Mouse (Mus musculus): ENCODE data around the gene C1qa. TPM values are rescaled to one million over a fixed set of nuclear protein-coding genes. Genes with fewer than 3 reads are reported as not detected.
A peak's percentile ranks its signal among the peaks of the same experiment; 100 is the strongest.

Gene C1qa
- total RNA-seq (2014; rRNA removed; ENCODE audit: low replicate concordance), result 40.9 and 50.6 TPM in 2 replicates
- 25.9 and 27.6 TPM in 2 replicates for polyA plus RNA-seq (2015; fragmentation: Nextera tagmentation; extraction: Ambion mirVana)

- H3K27me3 ChIP-seq (ENCODE audit: control insufficient read depth, insufficient read depth, low read length), result peaks cover 54% of the 10 kb centered on the region
- 66% methylated on average over 9 of the region's 9 CpGs for WGBS
- H3K4me2 ChIP-seq (ENCODE audit: low read depth, low read length), result no peak within 1 kb of the TSS
- H3K9ac ChIP-seq (replicated peaks; ENCODE audit: low read depth, low read length), result no peak within 1 kb of the TSS
- no peak within 1 kb of the TSS for H3K4me3 ChIP-seq (ENCODE audit: low read depth, low read length)
- H3K9me3 ChIP-seq (replicated peaks; ENCODE audit: control insufficient read depth, low read length), result no peaks in the 10 kb centered on the region
- H3K27ac ChIP-seq (ENCODE audit: low read depth), result no peak within 1 kb of the TSS
- DNase-seq (ENCODE audit: low spot score) (no peak), ATAC-seq (ENCODE audit: insufficient read depth, low read depth) (no peak)
- H3K4me1 ChIP-seq (ENCODE audit: control insufficient read depth, insufficient read depth), result no peaks in the 10 kb centered on the region
- TF ChIP-seq EP300 (IDR thresholded peaks at IDR 0.05; ENCODE audit: low read depth) (no peak), CTCF (IDR thresholded peaks at IDR 0.05; ENCODE audit: low read depth) (no peak)
- no peaks in the 10 kb centered on the region for H3K36me3 ChIP-seq (replicated peaks; ENCODE audit: control insufficient read depth, insufficient read depth, low read length)
Observed at GRCm38 (mm10) chr4:136898637-136899036, at the start of gene C1qa. Gene C1qa, minus strand, starts transcription at chr4:136898803.

DNA sequence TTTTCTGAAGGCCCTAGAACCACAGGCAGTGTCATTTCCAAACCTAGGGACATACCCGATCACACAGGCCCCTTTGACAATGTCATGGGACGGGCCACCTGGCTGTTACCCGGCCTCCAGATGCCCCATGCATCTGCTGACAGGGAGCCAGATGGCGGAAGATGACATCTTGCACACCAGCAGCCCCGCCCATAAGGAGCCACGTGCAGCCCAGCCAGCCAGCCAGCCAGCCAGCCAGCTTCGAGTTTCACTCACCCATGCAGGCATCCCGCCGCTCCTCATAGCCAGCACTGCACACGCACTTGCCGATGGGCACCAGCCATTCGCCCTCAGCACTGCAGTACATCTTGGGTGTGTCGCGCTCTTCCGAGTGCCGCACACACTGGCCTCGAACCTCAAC lies 46.8 kb upstream of the C1qa start:
- Histone ChIP-seq H3K9me3 (replicated peaks; ENCODE audit: control insufficient read depth, low read length) (no peaks in the 10 kb centered on the region), H3K9ac (replicated peaks; ENCODE audit: low read depth, low read length) (no peak overlapping the region)

GRCm38 (mm10) chr4:136944558-136945350 lies 46.2 kb upstream of the C1qa start:
- H3K27me3 ChIP-seq (ENCODE audit: control insufficient read depth, insufficient read depth, low read length), result peaks cover 72% of the 10 kb centered on the region
- no peak for ATAC-seq (ENCODE audit: insufficient read depth, low read depth)
- no peaks in the 10 kb centered on the region for H3K9me3 ChIP-seq (replicated peaks; ENCODE audit: control insufficient read depth, low read length)
- H3K36me3 ChIP-seq (replicated peaks; ENCODE audit: control insufficient read depth, insufficient read depth, low read length), result no peaks in the 10 kb centered on the region
- H3K27ac ChIP-seq (ENCODE audit: low read depth), result no peak overlapping the region
- H3K4me2 ChIP-seq (ENCODE audit: low read depth, low read length), result no peak overlapping the region
- no peak overlapping the region for H3K4me3 ChIP-seq (ENCODE audit: low read depth, low read length)
- 74% methylated on average over 11 of the region's 11 CpGs for WGBS
- H3K9ac ChIP-seq (replicated peaks; ENCODE audit: low read depth, low read length), result no peak overlapping the region
- TF ChIP-seq CTCF (IDR thresholded peaks at IDR 0.05; ENCODE audit: low read depth) (no peak), EP300 (IDR thresholded peaks at IDR 0.05; ENCODE audit: low read depth) (no peak)
- DNase-seq (ENCODE audit: low spot score), result no peak
- H3K4me1 ChIP-seq (ENCODE audit: control insufficient read depth, insufficient read depth), result 0 out of 2 replicates have a peak, but pooled peaks cover 4% of the 10 kb centered on the region

More for the DNA sequence above, 46.8 kb upstream of the C1qa start:
- Histone ChIP-seq H3K36me3 (replicated peaks; ENCODE audit: control insufficient read depth, insufficient read depth, low read length) (no peaks in the 10 kb centered on the region), H3K27me3 (ENCODE audit: control insufficient read depth, insufficient read depth, low read length) (peaks cover 73% of the 10 kb centered on the region), H3K27ac (ENCODE audit: low read depth) (no peak overlapping the region), H3K4me2 (ENCODE audit: low read depth, low read length) (no peak overlapping the region), H3K4me3 (ENCODE audit: low read depth, low read length) (no peak overlapping the region), H3K4me1 (ENCODE audit: control insufficient read depth, insufficient read depth) (0 out of 2 replicates have a peak, but pooled peaks cover 4% of the 10 kb centered on the region)
- DNase-seq (ENCODE audit: low spot score) (no peak), ATAC-seq (ENCODE audit: insufficient read depth, low read depth) (no peak)
- 63% methylated on average over 17 of the region's 17 CpGs for WGBS
- no peak for TF ChIP-seq EP300 (IDR thresholded peaks at IDR 0.05; ENCODE audit: low read depth)
- TF ChIP-seq CTCF (IDR thresholded peaks at IDR 0.05; ENCODE audit: low read depth), result no peak

GRCm38 (mm10) chr4:136943175-136943574 lies 44.6 kb upstream of the C1qa start:
- H3K9ac ChIP-seq (replicated peaks; ENCODE audit: low read depth, low read length), result no peak overlapping the region; the same call in 1 of the 2 replicates
- WGBS, result 11% methylated on average over 13 of the region's 13 CpGs
- no peaks in the 10 kb centered on the region for H3K9me3 ChIP-seq (replicated peaks; ENCODE audit: control insufficient read depth, low read length)
- no peak overlapping the region for H3K4me3 ChIP-seq (ENCODE audit: low read depth, low read length)
- H3K4me2 ChIP-seq (ENCODE audit: low read depth, low read length), result 0 out of 2 replicates have a peak overlapping the region, but pooled peaks have one; percentile 20
- DNase-seq (ENCODE audit: low spot score), result no peak
- ATAC-seq (ENCODE audit: insufficient read depth, low read depth), result no peak
- H3K27ac ChIP-seq (ENCODE audit: low read depth), result no peak overlapping the region
- H3K36me3 ChIP-seq (replicated peaks; ENCODE audit: control insufficient read depth, insufficient read depth, low read length), result no peaks in the 10 kb centered on the region
- TF ChIP-seq EP300 (IDR thresholded peaks at IDR 0.05; ENCODE audit: low read depth), result no peak
- TF ChIP-seq CTCF (IDR thresholded peaks at IDR 0.05; ENCODE audit: low read depth), result no peak
- H3K27me3 ChIP-seq (ENCODE audit: control insufficient read depth, insufficient read depth, low read length), result peaks cover 78% of the 10 kb centered on the region
- H3K4me1 ChIP-seq (ENCODE audit: control insufficient read depth, insufficient read depth), result 0 out of 2 replicates have a peak, but pooled peaks cover 4% of the 10 kb centered on the region

DNA sequence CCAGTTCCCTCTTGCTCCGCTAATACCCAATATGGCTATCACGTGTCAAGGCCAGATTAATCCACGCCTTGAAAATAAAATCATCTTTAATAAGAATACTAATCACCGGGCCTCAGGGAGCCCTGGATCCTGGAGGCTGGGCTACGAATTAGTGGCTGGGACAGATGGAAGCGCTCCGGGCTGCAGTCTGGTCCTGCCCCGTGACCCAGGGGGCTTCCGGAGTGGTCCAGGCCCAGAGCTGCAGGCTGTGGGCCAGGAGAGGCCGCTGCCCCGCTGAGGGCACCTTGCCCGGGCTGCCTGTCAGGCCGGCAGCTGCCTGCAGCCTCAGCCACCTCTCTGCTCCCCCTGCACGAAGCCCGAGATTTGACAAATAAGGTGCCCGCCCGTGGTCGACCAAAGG lies 44.2 kb upstream of the C1qa start:
- WGBS, result 10% methylated on average over 18 of the region's 18 CpGs
- H3K36me3 ChIP-seq (replicated peaks; ENCODE audit: control insufficient read depth, insufficient read depth, low read length), result no peaks in the 10 kb centered on the region
- TF ChIP-seq CTCF (IDR thresholded peaks at IDR 0.05; ENCODE audit: low read depth) (no peak), EP300 (IDR thresholded peaks at IDR 0.05; ENCODE audit: low read depth) (no peak)
- H3K4me3 ChIP-seq (ENCODE audit: low read depth, low read length), result no peak overlapping the region
- 0 out of 2 replicates have a peak overlapping the region, but pooled peaks have one; percentile 20 for H3K4me2 ChIP-seq (ENCODE audit: low read depth, low read length)
- no peak overlapping the region for H3K27ac ChIP-seq (ENCODE audit: low read depth)
- H3K9me3 ChIP-seq (replicated peaks; ENCODE audit: control insufficient read depth, low read length), result no peaks in the 10 kb centered on the region
- no peak for ATAC-seq (ENCODE audit: insufficient read depth, low read depth)
- no peak overlapping the region; the same call in 1 of the 2 replicates for H3K9ac ChIP-seq (replicated peaks; ENCODE audit: low read depth, low read length)
- DNase-seq (ENCODE audit: low spot score), result no peak
- peaks cover 76% of the 10 kb centered on the region for H3K27me3 ChIP-seq (ENCODE audit: control insufficient read depth, insufficient read depth, low read length)
- 0 out of 2 replicates have a peak, but pooled peaks cover 4% of the 10 kb centered on the region for H3K4me1 ChIP-seq (ENCODE audit: control insufficient read depth, insufficient read depth)
